Comparison of ENCODE assay signal across 10 mouse cellular contexts in genomic region chr4:152062390-152063110, GRCm38 (mm10). TPM values are rescaled to one million over a fixed set of nuclear protein-coding genes. Genes with fewer than 3 reads are reported as not detected.
DNase-seq lines count a peak whose midpoint lies in the region; ATAC-seq and TF ChIP-seq lines count a peak whose summit lies in the region.
"Had no signal": no experiment of that assay in that cellular context is flagged by ENCODE, and none has a peak within 500 bp of the region (broad histone marks: within the 10 kb centered on the region; RNA-seq: fewer than 3 reads in every experiment).

No protein-coding gene starts in this region.

- H3K27me3 ChIP-seq in intestine, embryonic 16.5 days (replicated peaks; ENCODE audit: control insufficient read depth, insufficient read depth, low read length), result no peaks in the 10 kb centered on the region
- H3K27me3 ChIP-seq in intestine, postnatal 0 days (replicated peaks; ENCODE audit: control insufficient read depth, insufficient read depth, low read length), result no peaks in the 10 kb centered on the region
- H3K27me3 ChIP-seq in liver, embryonic 13.5 days, result no peaks in the 10 kb centered on the region

- H3K4me3 ChIP-seq in intestine, embryonic 16.5 days (ENCODE audit: low read length), result no peak overlapping the region
- no peak overlapping the region for H3K4me3 ChIP-seq in intestine, postnatal 0 days (ENCODE audit: low read depth, low read length)
- H3K4me3 ChIP-seq in liver, embryonic 13.5 days (replicated peaks), result no peak overlapping the region

- H3K9ac ChIP-seq in intestine, embryonic 16.5 days (ENCODE audit: low read depth, low read length), result no peak overlapping the region
- H3K9ac ChIP-seq in intestine, postnatal 0 days (ENCODE audit: low read depth, low read length), result no peak overlapping the region
- no peak overlapping the region for H3K9ac ChIP-seq in liver, embryonic 13.5 days

- DNase-seq in adrenal gland, postnatal 10 days, result peak; percentile 59
- no peak for DNase-seq in adrenal gland, postnatal 4 days (ENCODE audit: low spot score in 2 of 2)
- DNase-seq in heart, postnatal 4 days, result peak; percentile 65
- DNase-seq in liver, embryonic 13.5 days, result no peak
- DNase-seq in lung, postnatal 14 days, result no peak
- no peak for DNase-seq in urinary bladder, postnatal 14 days (ENCODE audit: low spot score)

- 64% methylated on average over 9 of the region's 9 CpGs for WGBS in intestine, embryonic 16.5 days
- WGBS in intestine, postnatal 0 days, result 56% methylated on average over 9 of the region's 9 CpGs
- 73% methylated on average over 9 of the region's 9 CpGs for WGBS in liver, embryonic 13.5 days (ENCODE audit: insufficient replicate concordance)

- no peak overlapping the region for H3K4me2 ChIP-seq in intestine, embryonic 16.5 days (ENCODE audit: low read depth, low read length)
- no peak overlapping the region for H3K4me2 ChIP-seq in intestine, postnatal 0 days (replicated peaks; ENCODE audit: low read depth)
- H3K4me2 ChIP-seq in liver, embryonic 13.5 days, result no peak overlapping the region

- H3K36me3 ChIP-seq in intestine, embryonic 16.5 days (ENCODE audit: control insufficient read depth, insufficient read depth, low read length), result peaks cover 16% of the 10 kb centered on the region
- peaks cover 22% of the 10 kb centered on the region for H3K36me3 ChIP-seq in intestine, postnatal 0 days (ENCODE audit: control insufficient read depth, insufficient read depth)
- H3K36me3 ChIP-seq in liver, embryonic 13.5 days, result peaks cover 44% of the 10 kb centered on the region

- no peaks in the 10 kb centered on the region for H3K4me1 ChIP-seq in intestine, embryonic 16.5 days (ENCODE audit: control insufficient read depth, insufficient read depth, low read length)
- H3K4me1 ChIP-seq in intestine, postnatal 0 days (replicated peaks; ENCODE audit: control insufficient read depth, insufficient read depth, low read length), result no peaks in the 10 kb centered on the region
- H3K4me1 ChIP-seq in liver, embryonic 13.5 days (replicated peaks), result peaks cover 20% of the 10 kb centered on the region

- ATAC-seq in intestine, embryonic 16.5 days, result peak; percentile 26; the same call in 1 of the 2 replicates
- ATAC-seq in intestine, postnatal 0 days, result no peak
- ATAC-seq in liver, embryonic 13.5 days (ENCODE audit: low read depth), result peak; percentile 41
- ATAC-seq: hindbrain, embryonic 16.5 days had no signal

- H3K9me3 ChIP-seq in intestine, embryonic 16.5 days (ENCODE audit: control insufficient read depth, low read length), result no peaks in the 10 kb centered on the region
- H3K9me3 ChIP-seq in intestine, postnatal 0 days (ENCODE audit: control insufficient read depth), result no peaks in the 10 kb centered on the region
- no peaks in the 10 kb centered on the region for H3K9me3 ChIP-seq in liver, embryonic 13.5 days (replicated peaks)

- no peak for TF ChIP-seq CTCF in intestine, postnatal 0 days (IDR thresholded peaks at IDR 0.05; ENCODE audit: low read depth)

- no peak overlapping the region for H3K27ac ChIP-seq in intestine, embryonic 16.5 days (ENCODE audit: low read length)
- H3K27ac ChIP-seq in intestine, postnatal 0 days (ENCODE audit: low read depth, low read length), result no peak overlapping the region
- H3K27ac ChIP-seq in liver, embryonic 13.5 days, result 0 out of 2 replicates have a peak overlapping the region, but pooled peaks have one; percentile 2
- H3K27ac ChIP-seq: macrophage had no signal

RNA-seq across cellular contexts. Expression of gene Plekhg5, which starts 9.7 kb away (rescaled TPM):
- total RNA-seq in adrenal gland, postnatal 10 days (2021), result 10 to 100 TPM; 17.1 to 20.1 TPM
- 10 to 100 TPM; 26.2 to 32.1 TPM for total RNA-seq in adrenal gland, postnatal 4 days (2021)
- 14.2 and 17.0 TPM in 2 replicates for polyA plus RNA-seq in intestine, embryonic 16.5 days (2015; fragmentation: Nextera tagmentation; extraction: Ambion mirVana)
- polyA plus RNA-seq in intestine, postnatal 0 days (2015; fragmentation: Nextera tagmentation; extraction: Ambion mirVana), result 14.0 and 19.6 TPM in 2 replicates
- 10 to 100 TPM; 35.0 to 35.3 TPM for total RNA-seq in heart, postnatal 4 days (2021)
- polyA plus RNA-seq in liver, embryonic 13.5 days (2015; fragmentation: Nextera tagmentation; extraction: Ambion mirVana), result 4.9 and 5.1 TPM in 2 replicates

RNA-seq across cellular contexts. Expression of gene Nol9, which starts 23.4 kb away (rescaled TPM):
- total RNA-seq in adrenal gland, postnatal 10 days (2021), result 10 to 100 TPM; 20.1 to 20.3 TPM
- 10 to 100 TPM; 22.5 to 23.4 TPM for total RNA-seq in adrenal gland, postnatal 4 days (2021)
- polyA plus RNA-seq in intestine, embryonic 16.5 days (2015; fragmentation: Nextera tagmentation; extraction: Ambion mirVana), result 22.4 and 22.7 TPM in 2 replicates
- 9.7 and 10.7 TPM in 2 replicates for polyA plus RNA-seq in intestine, postnatal 0 days (2015; fragmentation: Nextera tagmentation; extraction: Ambion mirVana)
- total RNA-seq in heart, postnatal 4 days (2021), result 10 to 100 TPM; 11.1 to 13.2 TPM
- 21.9 and 24.1 TPM in 2 replicates for polyA plus RNA-seq in liver, embryonic 13.5 days (2015; fragmentation: Nextera tagmentation; extraction: Ambion mirVana)

RNA-seq across cellular contexts. Expression of gene Tas1r1, which starts 24.2 kb away (rescaled TPM):
- total RNA-seq in adrenal gland, postnatal 10 days (2021), result not detected
- under 1 TPM; 0.25 to 0.37 TPM for total RNA-seq in adrenal gland, postnatal 4 days (2021)
- polyA plus RNA-seq in intestine, embryonic 16.5 days (2015; fragmentation: Nextera tagmentation; extraction: Ambion mirVana), result 0.20 and 0.21 TPM in 2 replicates
- 0.08 TPM in 1 of 2 replicates, not detected in the other for polyA plus RNA-seq in intestine, postnatal 0 days (2015; fragmentation: Nextera tagmentation; extraction: Ambion mirVana)
- total RNA-seq in heart, postnatal 4 days (2021), result under 1 TPM; 0.10 to 0.11 TPM
- polyA plus RNA-seq in liver, embryonic 13.5 days (2015; fragmentation: Nextera tagmentation; extraction: Ambion mirVana), result 0.07 TPM in 1 of 2 replicates, not detected in the other
- polyA plus RNA-seq: macrophage had no signal

RNA-seq across cellular contexts. Expression of gene Zbtb48, which starts 35.1 kb away (rescaled TPM):
- 1 to 10 TPM; 7.2 to 9.6 TPM for total RNA-seq in adrenal gland, postnatal 10 days (2021)
- total RNA-seq in adrenal gland, postnatal 4 days (2021), result 10 to 100 TPM; 16.8 to 17.0 TPM
- 13.5 and 16.6 TPM in 2 replicates for polyA plus RNA-seq in intestine, embryonic 16.5 days (2015; fragmentation: Nextera tagmentation; extraction: Ambion mirVana)
- 6.7 and 7.6 TPM in 2 replicates for polyA plus RNA-seq in intestine, postnatal 0 days (2015; fragmentation: Nextera tagmentation; extraction: Ambion mirVana)
- 10 to 100 TPM; 10.5 to 11.1 TPM for total RNA-seq in heart, postnatal 4 days (2021)
- polyA plus RNA-seq in liver, embryonic 13.5 days (2015; fragmentation: Nextera tagmentation; extraction: Ambion mirVana), result 7.2 and 9.5 TPM in 2 replicates

RNA-seq across cellular contexts. Expression of gene Tnfrsf25, which starts 53.2 kb away (rescaled TPM):
- total RNA-seq in adrenal gland, postnatal 10 days (2021), result 1 to 10 TPM; 1.9 to 4.3 TPM
- 1 to 10 TPM; 1.2 to 1.4 TPM for total RNA-seq in adrenal gland, postnatal 4 days (2021)
- 1.8 and 2.4 TPM in 2 replicates for polyA plus RNA-seq in intestine, embryonic 16.5 days (2015; fragmentation: Nextera tagmentation; extraction: Ambion mirVana)
- 0.82 and 1.2 TPM in 2 replicates for polyA plus RNA-seq in intestine, postnatal 0 days (2015; fragmentation: Nextera tagmentation; extraction: Ambion mirVana)
- 1 to 10 TPM in 1 of 2 experiments, under 1 TPM in 1; 0.88 to 2.2 TPM for total RNA-seq in heart, postnatal 4 days (2021)
- 0.37 and 0.48 TPM in 2 replicates for polyA plus RNA-seq in liver, embryonic 13.5 days (2015; fragmentation: Nextera tagmentation; extraction: Ambion mirVana)

Comparison
In these comparisons a context has a peak if more than half of its experiments do, and no peak if none do; other contexts are left out.
1. DNase-seq: peak in adrenal gland, postnatal 10 days (single experiment) and heart, postnatal 4 days (single experiment); none in adrenal gland, postnatal 4 days (0 of 2), liver, embryonic 13.5 days (single experiment), lung, postnatal 14 days (single experiment) and urinary bladder, postnatal 14 days (single experiment).